Mouse (Mus musculus) liver, embryonic 11.5 days (tissue): ENCODE measurements around the gene 1700102P08Rik. TPM values are rescaled to one million over a fixed set of nuclear protein-coding genes. Genes with fewer than 3 reads are reported as not detected.

Experiments
- ATAC-seq: fragments of 200-750 bp; cut with Nextera tagmentation; replicated peaks from 2 replicates; pipeline ENCODE4 v1.8.0; 2017; ENCODE audit warnings: moderate number of reproducible peaks, mild to moderate bottlenecking, moderate TSS enrichment, moderate library complexity; ENCODE audit not compliant: low FRiP score
- DNase-seq: peaks from one replicate; pipeline ENCODE4 v3.0.0-alpha.2; 2017; ENCODE audit warnings: low spot score
- H3K27ac ChIP-seq: fragments of 300-500 bp; sonication (generic); 2 replicates; pipeline ENCODE4 v1.5.1; 2014; ENCODE audit warnings: mild to moderate bottlenecking, low read depth, low read length, control low read depth
- H3K27me3 ChIP-seq: fragments of 300-500 bp; sonication (generic); replicated peaks from 2 replicates; pipeline ENCODE4 v1.6.1; 2014; ENCODE audit warnings: low read length, mixed read lengths; ENCODE audit not compliant: control insufficient read depth, insufficient read depth
- H3K36me3 ChIP-seq: fragments of 300-500 bp; sonication (generic); 2 replicates; pipeline ENCODE4 v1.6.1; 2014; ENCODE audit warnings: mild to moderate bottlenecking, low read length, moderate library complexity, mixed read lengths; ENCODE audit not compliant: control insufficient read depth, insufficient read depth
- H3K4me1 ChIP-seq: fragments of 300-500 bp; sonication (generic); replicated peaks from 2 replicates; pipeline ENCODE4 v1.6.1; 2014; ENCODE audit warnings: low read length, mixed read lengths; ENCODE audit not compliant: control insufficient read depth, insufficient read depth
- H3K4me2 ChIP-seq: fragments of 300-500 bp; sonication (generic); 2 replicates; pipeline ENCODE4 v1.6.1; 2014; ENCODE audit warnings: mild to moderate bottlenecking, control low read depth, moderate library complexity
- H3K4me3 ChIP-seq: fragments of 300-500 bp; sonication (generic); 2 replicates; pipeline ENCODE4 v1.5.1; 2014; ENCODE audit warnings: low read depth, low read length, control low read depth
- H3K9ac ChIP-seq: fragments of 300-500 bp; sonication (generic); 2 replicates; pipeline ENCODE4 v1.6.1; 2014; ENCODE audit warnings: low read depth, low read length, control low read depth
- H3K9me3 ChIP-seq: fragments of 300-500 bp; sonication (generic); 2 replicates; pipeline ENCODE4 v1.6.1; 2016; ENCODE audit warnings: low read length, inconsistent platforms, mixed read lengths; ENCODE audit not compliant: control insufficient read depth
- WGBS: fragments of 180-500 bp; shearing (Covaris S2); extraction: QIAGEN DNeasy Blood & Tissue Kit; methylation state at CpG from one replicate; pipeline ENCODE4 v1.1.7; 2014; 5-methylcytosine and 5-hydroxymethylcytosine counted together
- polyA plus RNA-seq: library from polyadenylated mRNA; unstranded; fragments of >200 nt; fragmentation: Nextera tagmentation; extraction: Ambion mirVana; gene quantifications from 2 replicates; pipeline ENCODE4 v1.2.1, GENCODE M21; 2014

Gene 1700102P08Rik
- polyA plus RNA-seq, 1 experiment from 2014 or later: 0.81 TPM

- no peak overlapping the region for H3K4me2 ChIP-seq
- WGBS: 73% methylated on average over 9 of the region's 9 CpGs
- no peak for ATAC-seq
- H3K36me3 ChIP-seq: peaks cover 59% of the 10 kb centered on the region
- H3K27me3 ChIP-seq: no peaks in the 10 kb centered on the region
- no peak overlapping the region for H3K4me3 ChIP-seq
- no peak overlapping the region for H3K27ac ChIP-seq
- H3K4me1 ChIP-seq: no peaks in the 10 kb centered on the region
- H3K9me3 ChIP-seq: no peaks in the 10 kb centered on the region
- DNase-seq: no peak
- no peak overlapping the region for H3K9ac ChIP-seq
Measured at GRCm38 (mm10) chr9:108378234-108378633, 14.4 kb upstream of the 1700102P08Rik start.

GRCm38 (mm10) chr9:108378736-108379135 lies 13.9 kb upstream of the 1700102P08Rik start:
- WGBS: 91% methylated on average over 5 of the region's 5 CpGs

DNA sequence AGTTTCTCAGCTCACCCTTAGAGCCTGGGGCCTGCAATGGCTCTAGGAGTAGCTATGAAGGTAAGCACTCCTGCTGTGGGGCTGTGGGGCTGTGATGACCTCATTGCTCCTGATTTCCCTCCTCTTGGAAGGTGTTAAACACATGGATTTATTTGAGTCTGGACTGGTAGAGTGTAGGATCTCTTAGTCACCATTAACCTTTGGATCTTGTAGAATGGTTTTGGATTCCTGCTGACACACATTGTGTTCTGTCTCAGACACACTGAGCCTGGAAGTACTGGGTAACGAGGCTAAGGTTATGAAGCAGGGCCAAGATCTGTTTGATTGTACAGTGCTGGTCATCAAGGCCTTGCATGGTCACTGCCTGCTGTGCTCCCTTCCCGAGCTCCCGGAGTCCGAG lies 13.3 kb upstream of the 1700102P08Rik start:
- H3K9ac ChIP-seq: no peak overlapping the region
- H3K4me2 ChIP-seq: no peak overlapping the region
- DNase-seq: no peak
- 90% methylated on average over 4 of the region's 4 CpGs for WGBS
- H3K27me3 ChIP-seq: no peaks in the 10 kb centered on the region
- peaks cover 54% of the 10 kb centered on the region for H3K36me3 ChIP-seq
- H3K27ac ChIP-seq: no peak overlapping the region
- ATAC-seq: no peak
- no peak overlapping the region for H3K4me3 ChIP-seq
- H3K9me3 ChIP-seq: no peaks in the 10 kb centered on the region
- no peaks in the 10 kb centered on the region for H3K4me1 ChIP-seq

More at GRCm38 (mm10) chr9:108378736-108379135, 13.9 kb upstream of the 1700102P08Rik start:
- ATAC-seq: no peak
- no peaks in the 10 kb centered on the region for H3K4me1 ChIP-seq
- no peak overlapping the region for H3K4me2 ChIP-seq
- H3K27me3 ChIP-seq: no peaks in the 10 kb centered on the region
- H3K36me3 ChIP-seq: peaks cover 57% of the 10 kb centered on the region
- no peaks in the 10 kb centered on the region for H3K9me3 ChIP-seq
- no peak overlapping the region for H3K27ac ChIP-seq
- no peak overlapping the region for H3K4me3 ChIP-seq
- DNase-seq: no peak
- no peak overlapping the region for H3K9ac ChIP-seq

GRCm38 (mm10) chr9:108381382-108381781 lies 11.2 kb upstream of the 1700102P08Rik start:
- H3K4me1 ChIP-seq: no peaks in the 10 kb centered on the region
- peaks cover 48% of the 10 kb centered on the region for H3K36me3 ChIP-seq
- no peaks in the 10 kb centered on the region for H3K27me3 ChIP-seq
- H3K9me3 ChIP-seq: no peaks in the 10 kb centered on the region
- H3K4me3 ChIP-seq: no peak overlapping the region
- no peak overlapping the region for H3K27ac ChIP-seq
- WGBS: 91% methylated on average over 9 of the region's 9 CpGs
- ATAC-seq (no peak), DNase-seq (no peak)
- no peak overlapping the region for H3K4me2 ChIP-seq
- no peak overlapping the region for H3K9ac ChIP-seq

DNA sequence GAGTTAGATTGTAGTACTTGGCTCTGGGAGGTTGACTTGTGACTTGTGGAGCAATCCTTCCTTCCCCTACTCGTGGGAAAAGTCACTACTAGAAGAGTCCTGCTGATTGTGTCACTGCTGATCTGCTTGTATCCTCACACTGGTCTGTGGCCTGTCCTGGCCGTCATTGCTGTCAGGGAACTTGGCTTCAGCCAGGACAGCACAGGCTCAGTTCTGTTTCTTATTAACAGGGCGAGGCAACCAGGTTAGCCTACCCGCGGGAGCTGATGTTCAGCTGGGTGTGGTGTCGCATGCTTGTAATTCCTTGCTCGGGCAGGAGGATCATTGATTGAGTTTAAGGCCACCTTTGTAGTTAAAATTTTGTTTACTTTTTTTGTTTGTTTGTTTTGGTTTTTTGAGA lies 7.6 kb upstream of the 1700102P08Rik start:
- Histone ChIP-seq H3K4me1 (no peaks in the 10 kb centered on the region), H3K9ac (no peak overlapping the region), H3K27ac (no peak overlapping the region), H3K27me3 (no peaks in the 10 kb centered on the region), H3K4me2 (no peak overlapping the region), H3K9me3 (no peaks in the 10 kb centered on the region), H3K36me3 (peaks cover 58% of the 10 kb centered on the region), H3K4me3 (no peak overlapping the region)
- DNase-seq: no peak
- 65% methylated on average over 7 of the region's 7 CpGs for whole genome bisulfite sequencing
- no peak for ATAC-seq

DNA sequence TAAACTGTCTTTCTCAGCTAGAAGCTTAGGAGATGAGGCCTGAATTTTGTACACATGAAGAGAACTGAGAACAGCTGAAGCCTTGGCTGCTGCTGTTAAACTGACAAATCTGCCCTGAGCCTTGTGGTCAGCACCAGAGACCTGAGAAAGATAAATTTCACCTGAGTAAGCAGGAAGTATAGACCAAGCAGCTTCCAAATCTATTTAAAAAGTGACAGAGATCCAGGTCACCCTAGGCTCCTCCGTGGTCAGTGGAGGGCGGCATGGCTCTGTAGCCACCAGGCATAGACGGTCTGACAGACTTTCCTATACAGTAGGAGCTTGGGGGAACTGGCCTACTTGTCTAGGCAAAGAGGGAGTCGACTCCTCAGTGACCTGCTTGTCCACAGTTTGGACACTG lies 5.8 kb upstream of the 1700102P08Rik start:
- Histone ChIP-seq H3K4me2 (no peak overlapping the region), H3K4me3 (no peak overlapping the region), H3K9ac (no peak overlapping the region), H3K9me3 (no peaks in the 10 kb centered on the region), H3K27me3 (no peaks in the 10 kb centered on the region), H3K4me1 (no peaks in the 10 kb centered on the region), H3K36me3 (peaks cover 56% of the 10 kb centered on the region), H3K27ac (no peak overlapping the region)
- ATAC-seq (no peak), DNase-seq (no peak)
- 92% methylated on average over 4 of the region's 4 CpGs for WGBS

DNA sequence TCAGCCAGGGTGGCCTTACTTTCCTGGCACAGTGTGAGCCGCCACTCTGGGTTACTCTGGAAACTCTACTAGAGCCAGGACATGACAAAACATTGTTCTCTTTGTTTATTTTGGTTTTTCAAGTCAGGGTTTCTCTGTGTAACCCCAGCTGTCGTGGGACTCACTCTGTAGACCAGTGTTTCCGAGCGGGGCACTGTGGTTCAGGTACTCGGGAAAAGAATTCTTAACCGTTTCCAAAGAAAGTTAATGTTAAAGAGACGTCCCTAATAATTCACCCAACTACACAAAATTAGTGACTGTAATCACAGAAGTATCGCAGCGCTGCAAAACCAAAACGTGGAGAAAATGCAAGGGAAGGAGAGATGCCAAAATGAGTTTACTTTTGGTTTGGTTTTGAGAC lies 4.0 kb upstream of the 1700102P08Rik start:
- no peak overlapping the region for H3K27ac ChIP-seq
- H3K36me3 ChIP-seq: peaks cover 63% of the 10 kb centered on the region
- H3K4me3 ChIP-seq: no peak overlapping the region
- no peak overlapping the region for H3K9ac ChIP-seq
- H3K9me3 ChIP-seq: no peaks in the 10 kb centered on the region
- no peaks in the 10 kb centered on the region for H3K27me3 ChIP-seq
- ATAC-seq (no peak), DNase-seq (no peak)
- H3K4me2 ChIP-seq: no peak overlapping the region
- WGBS: 92% methylated on average over 10 of the region's 10 CpGs
- H3K4me1 ChIP-seq: no peaks in the 10 kb centered on the region

DNA sequence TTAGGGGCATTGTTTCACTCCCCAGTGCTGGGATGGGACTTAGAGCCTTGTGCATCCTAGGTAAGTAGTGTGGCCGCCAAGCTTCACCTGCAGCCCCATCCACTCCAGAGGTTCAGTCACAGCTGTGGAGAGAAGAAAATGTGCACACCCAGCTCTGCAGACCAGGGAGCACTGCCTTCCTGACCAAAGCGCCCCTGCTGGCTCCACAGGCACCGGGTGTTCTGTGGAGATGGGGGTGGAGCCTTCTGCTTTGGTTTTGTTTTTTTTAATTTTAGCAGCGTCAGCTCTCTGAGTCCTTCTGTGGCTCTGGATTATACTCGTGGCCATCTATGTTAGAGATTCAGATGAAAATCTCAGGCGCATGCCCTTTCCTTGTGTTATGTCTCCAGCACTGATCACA lies 3.4 kb upstream of the 1700102P08Rik start:
- DNase-seq: no peak
- Histone ChIP-seq H3K9ac (no peak overlapping the region), H3K27me3 (no peaks in the 10 kb centered on the region), H3K9me3 (no peaks in the 10 kb centered on the region), H3K27ac (no peak overlapping the region), H3K36me3 (peaks cover 66% of the 10 kb centered on the region), H3K4me1 (no peaks in the 10 kb centered on the region), H3K4me3 (no peak overlapping the region), H3K4me2 (no peak overlapping the region)
- no peak for ATAC-seq
- WGBS: 84% methylated on average over 6 of the region's 6 CpGs

GRCm38 (mm10) chr9:108394191-108394590 lies 1.6 kb downstream of the 1700102P08Rik start:
- no peak for ATAC-seq
- peaks cover 33% of the 10 kb centered on the region for H3K36me3 ChIP-seq
- no peaks in the 10 kb centered on the region for H3K9me3 ChIP-seq
- no peak for DNase-seq
- H3K27ac ChIP-seq: no peak overlapping the region
- no peaks in the 10 kb centered on the region for H3K4me1 ChIP-seq
- H3K4me3 ChIP-seq: no peak overlapping the region
- no peaks in the 10 kb centered on the region for H3K27me3 ChIP-seq
- WGBS: 91% methylated on average over 6 of the region's 6 CpGs
- H3K4me2 ChIP-seq: no peak overlapping the region
- H3K9ac ChIP-seq: no peak overlapping the region
